Comparison of ENCODE assay signal across 8 mouse cellular contexts in the genomic region with DNA sequence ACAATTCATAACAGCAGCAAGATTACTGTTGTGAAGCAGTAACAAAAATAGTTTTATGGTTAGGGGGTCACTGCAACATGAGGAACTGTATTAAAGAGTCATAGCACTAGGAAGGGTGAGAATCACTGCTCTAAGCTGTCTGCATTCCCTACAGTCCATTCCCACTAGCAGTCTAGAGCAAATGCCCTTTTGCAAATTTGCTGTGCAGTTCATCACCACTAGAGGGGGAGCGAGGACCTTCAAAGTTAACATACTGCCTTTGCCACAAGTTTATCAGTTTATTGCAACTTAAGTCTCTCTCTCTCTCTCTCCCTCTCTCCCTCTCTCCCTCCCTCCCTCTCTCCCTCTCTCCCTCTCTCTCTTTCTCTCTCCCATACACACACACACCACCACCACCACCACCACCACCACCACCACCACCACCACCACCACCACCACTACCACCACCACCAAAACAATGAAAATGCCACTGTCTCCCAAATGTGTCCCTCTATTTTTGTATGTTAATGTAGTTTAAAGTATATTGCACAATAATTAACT.
DNase-seq lines count a peak whose midpoint lies in the region; ATAC-seq and TF ChIP-seq lines count a peak whose summit lies in the region.

No protein-coding gene starts in this region.

- WGBS in hindbrain, postnatal 0 days = 5% methylated on average over 1 of the region's 1 CpGs
- WGBS in midbrain, embryonic 16.5 days = 0% methylated on average over 1 of the region's 1 CpGs

- no peak overlapping the region for H3K27ac ChIP-seq in testis, adult 2 months (ENCODE audit: control insufficient read depth, insufficient read depth, low read depth, low read length)
- no peak overlapping the region for H3K27ac ChIP-seq in hindbrain, postnatal 0 days
- no peak overlapping the region for H3K27ac ChIP-seq in midbrain, embryonic 16.5 days (ENCODE audit: low read length)

- H3K9me3 ChIP-seq in hindbrain, postnatal 0 days (ENCODE audit: low read length) = no peaks in the 10 kb centered on the region
- H3K9me3 ChIP-seq in midbrain, embryonic 16.5 days (replicated peaks; ENCODE audit: control insufficient read depth, low read length, poor library complexity, severe bottlenecking) = no peaks in the 10 kb centered on the region

- H3K4me1 ChIP-seq in testis, adult 2 months (ENCODE audit: control insufficient read depth, insufficient read depth, low read length) = no peaks in the 10 kb centered on the region
- H3K4me1 ChIP-seq in hindbrain, postnatal 0 days (ENCODE audit: insufficient read depth, low read length) = no peaks in the 10 kb centered on the region
- no peaks in the 10 kb centered on the region for H3K4me1 ChIP-seq in midbrain, embryonic 16.5 days (ENCODE audit: control insufficient read depth, insufficient read depth, low read length)

- TF ChIP-seq CTCF in testis, adult 2 months (IDR thresholded peaks at IDR 0.05; ENCODE audit: control insufficient read depth, insufficient read depth, insufficient replicate concordance, low read depth, low read length) = peak; percentile 19; the same call in 1 of the 2 replicates
- peak; percentile 89 for TF ChIP-seq CTCF in hindbrain, postnatal 0 days (IDR thresholded peaks at IDR 0.05; ENCODE audit: low read depth)

- H3K27me3 ChIP-seq in testis, adult 2 months (ENCODE audit: control insufficient read depth, insufficient read depth, low read length) = no peaks in the 10 kb centered on the region
- H3K27me3 ChIP-seq in hindbrain, postnatal 0 days (ENCODE audit: insufficient read depth, low read length) = no peaks in the 10 kb centered on the region
- no peaks in the 10 kb centered on the region for H3K27me3 ChIP-seq in midbrain, embryonic 16.5 days (ENCODE audit: control insufficient read depth, insufficient read depth, low read depth, low read length)

- DNase-seq in testis, postnatal 14 days (ENCODE audit: low spot score) = no peak
- DNase-seq in cerebellum, adult 11 months = peak; percentile 26
- DNase-seq in forelimb bud, embryonic 11.5 days (ENCODE audit: low read depth, low spot score) = peak; percentile 77
- peak; percentile 89 for DNase-seq in hindbrain, postnatal 0 days (ENCODE audit: low spot score)
- peak; percentile 65 for DNase-seq in left cerebral cortex, postnatal 4 days
- peak; percentile 24 to 32 for DNase-seq in thymus, postnatal 36 days

- no peak overlapping the region for H3K9ac ChIP-seq in hindbrain, postnatal 0 days (replicated peaks; ENCODE audit: low read length)
- no peak overlapping the region for H3K9ac ChIP-seq in midbrain, embryonic 16.5 days (ENCODE audit: low read depth, low read length)

- TF ChIP-seq POLR2A in testis, adult 2 months (IDR thresholded peaks at IDR 0.05; ENCODE audit: control insufficient read depth, low read depth, low read length) = no peak

- intact Hi-C loops in left cerebral cortex, postnatal 4 days (cut with DNase I) = no loop called here

- H3K36me3 ChIP-seq in testis, adult 2 months (ENCODE audit: control insufficient read depth, insufficient read depth, low read length) = no peaks in the 10 kb centered on the region
- no peaks in the 10 kb centered on the region for H3K36me3 ChIP-seq in hindbrain, postnatal 0 days (ENCODE audit: insufficient read depth, low read length)
- H3K36me3 ChIP-seq in midbrain, embryonic 16.5 days (ENCODE audit: control insufficient read depth, insufficient read depth, low read length) = no peaks in the 10 kb centered on the region

- no peak overlapping the region for H3K4me2 ChIP-seq in hindbrain, postnatal 0 days (ENCODE audit: low read depth, low read length)
- no peak overlapping the region for H3K4me2 ChIP-seq in midbrain, embryonic 16.5 days (ENCODE audit: low read length)

- H3K4me3 ChIP-seq in testis, adult 2 months (ENCODE audit: control insufficient read depth, low read depth, low read length) = no peak overlapping the region
- no peak overlapping the region for H3K4me3 ChIP-seq in hindbrain, postnatal 0 days (ENCODE audit: low read length)
- no peak overlapping the region for H3K4me3 ChIP-seq in midbrain, embryonic 16.5 days (ENCODE audit: low read depth, low read length)

- ATAC-seq in hindbrain, postnatal 0 days = peak; percentile 72
- peak; percentile 81 for ATAC-seq in midbrain, embryonic 16.5 days
